Comparison of ENCODE assay signal across 8 mouse cellular contexts in genomic region chr4:116143891-116144717, GRCm38 (mm10). TPM values are rescaled to one million over a fixed set of nuclear protein-coding genes. Genes with fewer than 3 reads are reported as not detected.
DNase-seq lines count a peak whose midpoint lies in the region; ATAC-seq lines count a peak whose summit lies in the region.

No protein-coding gene starts in this region.

- H3K36me3 ChIP-seq in midbrain, embryonic 10.5 days = no peaks in the 10 kb centered on the region

- peaks cover 3% of the 10 kb centered on the region; the same call in 1 of the 2 replicates for H3K9me3 ChIP-seq in midbrain, embryonic 10.5 days (replicated peaks)

- WGBS in midbrain, embryonic 10.5 days = under 1% methylated on average over 47 of the region's 47 CpGs

- intact Hi-C loops in gastrocnemius, postnatal 36 days (cut with DNase I) = no loop called here
- intact Hi-C loops in left cerebral cortex, postnatal 4 days (cut with DNase I) = loop anchor here (10.0 kb wide), 1 partner anchor 851 kb away; the partner anchor contains the start of genes Hectd3 and Urod

- peak; percentile 86 for DNase-seq in adrenal gland, adult 2 months
- DNase-seq in gastrocnemius, postnatal 36 days = peak; percentile 56 to 66
- peak; percentile 55 for DNase-seq in left cerebral cortex, postnatal 4 days
- DNase-seq in midbrain, embryonic 10.5 days (ENCODE audit: low spot score) = peak; percentile 65
- peak; percentile 55 to 58 for DNase-seq in right cerebral cortex, postnatal 36 days (ENCODE audit: low spot score in 2 of 2)

- H3K4me1 ChIP-seq in midbrain, embryonic 10.5 days = peaks cover 35% of the 10 kb centered on the region

- H3K27ac ChIP-seq in midbrain, embryonic 10.5 days (replicated peaks) = peak overlapping the region; percentile 84

- H3K4me3 ChIP-seq in midbrain, embryonic 10.5 days = peak overlapping the region; percentile 80

- peaks cover 36% of the 10 kb centered on the region for H3K27me3 ChIP-seq in midbrain, embryonic 10.5 days (ENCODE audit: low read depth, poor library complexity, severe bottlenecking)

- peak; percentile 73 for ATAC-seq in common myeloid progenitor, adult 5-6 weeks (replicated peaks; ENCODE audit: low read depth, poor library complexity, severe bottlenecking)
- peak; percentile 55 for ATAC-seq in inflammation-experienced regulatory T-cells, adult 6 months
- no peak for ATAC-seq in erythroid progenitor cell, adult 5-6 weeks (replicated peaks; ENCODE audit: low FRiP score, poor library complexity, severe bottlenecking)

RNA-seq across cellular contexts. Expression of gene Lurap1, which starts 7.0 kb away (rescaled TPM):
- total RNA-seq in adrenal gland, adult 2 months (2021) = 10 to 100 TPM in 1 of 2 experiments, 1 to 10 TPM in 1; 5.2 to 16.2 TPM
- polyA plus RNA-seq in adrenal gland, adult 2 months (2012; rRNA removed) = 1.8 and 2.5 TPM in 2 replicates
- 0.09 and 0.15 TPM in 2 replicates for total RNA-seq in common myeloid progenitor, adult 5-6 weeks (2017)
- 1 to 10 TPM; 6.3 to 7.8 TPM for total RNA-seq in gastrocnemius, postnatal 36 days (2021)
- polyA plus RNA-seq in inflammation-experienced regulatory T-cells, adult 6 months (2017; shearing (Covaris generic)) = under 1 TPM; 0.43 to 0.75 (median 0.63) TPM
- 10 to 100 TPM; 18.5 to 21.1 TPM for total RNA-seq in left cerebral cortex, postnatal 4 days (2021)
- 2.2 and 2.7 TPM in 2 replicates for polyA plus RNA-seq in midbrain, embryonic 10.5 days (2016; fragmentation: Nextera tagmentation; extraction: Ambion mirVana)
- total RNA-seq in erythroid progenitor cell, adult 5-6 weeks (2015; ENCODE audit: low replicate concordance) = not detected in 2 replicates
- not detected in 2 replicates for total RNA-seq in erythroid progenitor cell, adult 5-6 weeks (2017; ENCODE audit: low replicate concordance)

RNA-seq across cellular contexts. Expression of gene Pomgnt1, which starts 20.5 kb away (rescaled TPM):
- total RNA-seq in adrenal gland, adult 2 months (2021) = 10 to 100 TPM; 48.1 to 70.5 TPM
- polyA plus RNA-seq in adrenal gland, adult 2 months (2012; rRNA removed) = 28.0 and 34.9 TPM in 2 replicates
- total RNA-seq in common myeloid progenitor, adult 5-6 weeks (2017) = 14.2 and 15.9 TPM in 2 replicates
- total RNA-seq in gastrocnemius, postnatal 36 days (2021) = 10 to 100 TPM; 41.2 to 49.5 TPM
- polyA plus RNA-seq in inflammation-experienced regulatory T-cells, adult 6 months (2017; shearing (Covaris generic)) = 10 to 100 TPM in 1 of 3 experiments, 1 to 10 TPM in 2; 7.5 to 11.5 (median 7.7) TPM
- total RNA-seq in left cerebral cortex, postnatal 4 days (2021) = 10 to 100 TPM; 78.4 to 83.7 TPM
- polyA plus RNA-seq in midbrain, embryonic 10.5 days (2016; fragmentation: Nextera tagmentation; extraction: Ambion mirVana) = 55.9 TPM in 2 replicates
- total RNA-seq in erythroid progenitor cell, adult 5-6 weeks (2015; ENCODE audit: low replicate concordance) = 1.4 TPM in 1 of 2 replicates, not detected in the other
- 1.0 and 2.6 TPM in 2 replicates for total RNA-seq in erythroid progenitor cell, adult 5-6 weeks (2017; ENCODE audit: low replicate concordance)

RNA-seq across cellular contexts. Expression of gene Rad54l, which starts 20.6 kb away (rescaled TPM):
- total RNA-seq in adrenal gland, adult 2 months (2021) = under 1 TPM; 0.58 to 0.62 TPM
- polyA plus RNA-seq in adrenal gland, adult 2 months (2012; rRNA removed) = 0.45 and 0.46 TPM in 2 replicates
- 24.1 and 28.7 TPM in 2 replicates for total RNA-seq in common myeloid progenitor, adult 5-6 weeks (2017)
- total RNA-seq in gastrocnemius, postnatal 36 days (2021) = under 1 TPM; 0.77 to 0.99 TPM
- 10 to 100 TPM in 1 of 3 experiments, 1 to 10 TPM in 2; 4.6 to 23.5 (median 5.7) TPM for polyA plus RNA-seq in inflammation-experienced regulatory T-cells, adult 6 months (2017; shearing (Covaris generic))
- 1 to 10 TPM; 2.4 to 3.2 TPM for total RNA-seq in left cerebral cortex, postnatal 4 days (2021)
- polyA plus RNA-seq in midbrain, embryonic 10.5 days (2016; fragmentation: Nextera tagmentation; extraction: Ambion mirVana) = 77.4 and 80.9 TPM in 2 replicates
- 40.2 and 41.8 TPM in 2 replicates for total RNA-seq in erythroid progenitor cell, adult 5-6 weeks (2015; ENCODE audit: low replicate concordance)
- total RNA-seq in erythroid progenitor cell, adult 5-6 weeks (2017; ENCODE audit: low replicate concordance) = 25.8 and 51.3 TPM in 2 replicates

RNA-seq across cellular contexts. Expression of gene Tspan1, which starts 23.3 kb away (rescaled TPM):
- not detected for total RNA-seq in adrenal gland, adult 2 months (2021)
- polyA plus RNA-seq in adrenal gland, adult 2 months (2012; rRNA removed) = not detected in 2 replicates
- total RNA-seq in common myeloid progenitor, adult 5-6 weeks (2017) = not detected in 2 replicates
- not detected for total RNA-seq in gastrocnemius, postnatal 36 days (2021)
- not detected for polyA plus RNA-seq in inflammation-experienced regulatory T-cells, adult 6 months (2017; shearing (Covaris generic))
- not detected for total RNA-seq in left cerebral cortex, postnatal 4 days (2021)
- polyA plus RNA-seq in midbrain, embryonic 10.5 days (2016; fragmentation: Nextera tagmentation; extraction: Ambion mirVana) = 0.06 TPM in 1 of 2 replicates, not detected in the other
- not detected in 2 replicates for total RNA-seq in erythroid progenitor cell, adult 5-6 weeks (2015; ENCODE audit: low replicate concordance)
- not detected in 2 replicates for total RNA-seq in erythroid progenitor cell, adult 5-6 weeks (2017; ENCODE audit: low replicate concordance)

RNA-seq across cellular contexts. Expression of gene 1700042G07Rik, which starts 29.1 kb away (rescaled TPM):
- not detected for total RNA-seq in adrenal gland, adult 2 months (2021)
- not detected in 2 replicates for polyA plus RNA-seq in adrenal gland, adult 2 months (2012; rRNA removed)
- total RNA-seq in common myeloid progenitor, adult 5-6 weeks (2017) = not detected in 2 replicates
- not detected for total RNA-seq in gastrocnemius, postnatal 36 days (2021)
- not detected for polyA plus RNA-seq in inflammation-experienced regulatory T-cells, adult 6 months (2017; shearing (Covaris generic))
- not detected for total RNA-seq in left cerebral cortex, postnatal 4 days (2021)
- not detected in 2 replicates for polyA plus RNA-seq in midbrain, embryonic 10.5 days (2016; fragmentation: Nextera tagmentation; extraction: Ambion mirVana)
- not detected in 2 replicates for total RNA-seq in erythroid progenitor cell, adult 5-6 weeks (2015; ENCODE audit: low replicate concordance)
- not detected in 2 replicates for total RNA-seq in erythroid progenitor cell, adult 5-6 weeks (2017; ENCODE audit: low replicate concordance)
